Mouse (Mus musculus): ENCODE data around the gene Gm2832.
"Not testable (repeated sequence)": the region's sequence is repeated elsewhere in the genome, so short reads cannot be mapped to it uniquely, and the experiment has no call there.

- not testable (repeated sequence) for TF ChIP-seq CTCF (IDR thresholded peaks at IDR 0.05; ENCODE audit: low read depth, low read length); TAL1 (conservative IDR thresholded peaks at IDR 0.05; ENCODE audit: low read depth, low read length)
Measured at GRCm38 (mm10) chr14:41263296-41263695, 15.3 kb upstream of the Gm2832 start.
